Mouse (Mus musculus) forebrain, embryonic 11.5 days (tissue): ENCODE data around the gene 4931428F04Rik. TPM values are rescaled to one million over a fixed set of nuclear protein-coding genes. Genes with fewer than 3 reads are reported as not detected.

ENCODE experiments used
- ATAC-seq: fragments of 200-750 bp; cut with Nextera tagmentation; replicated peaks from 2 replicates; pipeline ENCODE4 v1.8.0; 2017; ENCODE audit warnings: moderate TSS enrichment; ENCODE audit not compliant: low FRiP score
- DNase-seq: peaks from one replicate; pipeline ENCODE4 v3.0.0-alpha.2; 2017; ENCODE audit warnings: low spot score
- H3K27ac ChIP-seq: fragments of 300-500 bp; sonication (generic); 2 replicates; pipeline ENCODE4 v1.5.1; 2014; ENCODE audit warnings: low read depth, low read length
- H3K27me3 ChIP-seq: fragments of 300-500 bp; sonication (generic); 2 replicates; pipeline ENCODE4 v1.6.1; 2014; ENCODE audit warnings: mild to moderate bottlenecking, low read length, mixed read lengths; ENCODE audit not compliant: control insufficient read depth, insufficient read depth
- H3K36me3 ChIP-seq: fragments of 300-500 bp; sonication (generic); 2 replicates; pipeline ENCODE4 v1.6.1; 2014; ENCODE audit warnings: mild to moderate bottlenecking, low read length, moderate library complexity, mixed read lengths; ENCODE audit not compliant: control insufficient read depth, insufficient read depth
- H3K4me1 ChIP-seq: fragments of 300-500 bp; sonication (generic); replicated peaks from 2 replicates; pipeline ENCODE4 v1.6.1; 2014; ENCODE audit warnings: low read length, mixed read lengths; ENCODE audit not compliant: control insufficient read depth, insufficient read depth
- H3K4me2 ChIP-seq: fragments of 300-500 bp; sonication (generic); 2 replicates; pipeline ENCODE4 v1.6.1; 2014; ENCODE audit warnings: low read depth, mild to moderate bottlenecking, low read length, moderate library complexity, mixed read lengths; ENCODE audit not compliant: severe bottlenecking
- H3K4me3 ChIP-seq: fragments of 300-500 bp; sonication (generic); 2 replicates; pipeline ENCODE4 v1.5.1; 2014; ENCODE audit warnings: low read depth, low read length
- H3K9ac ChIP-seq: fragments of 300-500 bp; sonication (generic); 2 replicates; pipeline ENCODE4 v1.6.1; 2014; ENCODE audit warnings: low read length
- H3K9me3 ChIP-seq: fragments of 300-500 bp; sonication (generic); 2 replicates; pipeline ENCODE4 v1.6.1; 2016; ENCODE audit warnings: low read length, mixed read lengths; ENCODE audit not compliant: control insufficient read depth
- WGBS: fragments of 180-500 bp; shearing (Covaris S2); extraction: QIAGEN DNeasy Blood & Tissue Kit; methylation state at CpG from one replicate; pipeline ENCODE4 v1.1.7; 2014; 5-methylcytosine and 5-hydroxymethylcytosine counted together
- polyA plus RNA-seq: library from polyadenylated mRNA; unstranded; fragments of >200 nt; fragmentation: Nextera tagmentation; extraction: Ambion mirVana; gene quantifications from 2 replicates; pipeline ENCODE4 v1.2.1, GENCODE M21; 2014

Gene 4931428F04Rik
- polyA plus RNA-seq, 1 experiment from 2014 or later, result 23.4 TPM

DNA sequence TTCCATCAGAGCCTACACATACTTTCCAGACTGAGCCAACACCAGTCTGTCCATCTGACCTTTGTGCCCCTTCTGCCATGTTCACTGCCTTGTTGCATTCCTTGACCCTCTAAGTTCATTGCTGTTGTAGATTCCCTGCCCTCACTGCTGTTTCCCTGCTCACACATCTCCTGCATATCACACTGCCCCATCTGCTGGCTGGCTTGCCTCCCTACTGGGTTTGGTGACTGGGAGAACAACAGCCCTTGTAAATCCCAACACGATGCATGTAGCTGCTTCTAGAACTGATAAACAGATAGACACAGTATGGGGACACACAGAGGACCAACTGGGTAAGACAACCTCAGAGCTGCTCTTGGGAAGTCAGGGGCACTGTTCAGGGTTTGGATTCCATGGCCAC lies 22.1 kb upstream of the 4931428F04Rik start:
- H3K9me3 ChIP-seq, result no peaks in the 10 kb centered on the region
- H3K4me2 ChIP-seq, result no peak overlapping the region
- no peaks in the 10 kb centered on the region for H3K4me1 ChIP-seq
- ATAC-seq, result no peak
- 90% methylated on average over 1 of the region's 1 CpGs for WGBS
- DNase-seq, result no peak
- peaks cover 3% of the 10 kb centered on the region for H3K36me3 ChIP-seq
- no peak overlapping the region for H3K4me3 ChIP-seq
- no peak overlapping the region for H3K9ac ChIP-seq
- no peak overlapping the region for H3K27ac ChIP-seq
- no peaks in the 10 kb centered on the region for H3K27me3 ChIP-seq

DNA sequence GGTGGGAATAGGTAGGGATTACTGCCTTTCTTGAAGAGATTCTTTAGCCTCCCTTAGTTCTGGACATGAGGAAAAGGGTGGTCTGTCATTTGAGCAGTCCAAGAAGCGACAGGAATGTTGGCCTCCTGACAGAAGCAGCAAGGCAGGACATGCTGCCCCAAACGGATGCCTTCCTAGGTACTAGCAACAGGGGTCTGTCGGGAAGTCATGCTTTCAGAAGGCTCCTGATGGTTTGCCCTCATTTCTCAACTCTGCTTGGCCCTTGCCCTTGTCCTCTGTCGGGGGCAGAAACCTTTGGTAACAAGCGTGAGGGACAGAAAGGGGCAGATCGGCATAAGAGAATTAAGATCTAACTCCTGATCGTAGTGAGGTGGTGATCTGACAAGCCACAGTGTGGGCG lies 20.5 kb upstream of the 4931428F04Rik start:
- Histone ChIP-seq H3K36me3 (peaks cover 5% of the 10 kb centered on the region), H3K27me3 (no peaks in the 10 kb centered on the region), H3K9me3 (no peaks in the 10 kb centered on the region), H3K27ac (no peak overlapping the region), H3K9ac (no peak overlapping the region), H3K4me3 (no peak overlapping the region), H3K4me1 (peaks cover 5% of the 10 kb centered on the region), H3K4me2 (no peak overlapping the region)
- DNase-seq, result no peak
- ATAC-seq, result no peak
- WGBS, result 82% methylated on average over 8 of the region's 8 CpGs

- DNase-seq, result no peak
- peaks cover 5% of the 10 kb centered on the region for H3K4me1 ChIP-seq
- H3K27me3 ChIP-seq, result no peaks in the 10 kb centered on the region
- no peak overlapping the region for H3K4me2 ChIP-seq
- no peaks in the 10 kb centered on the region for H3K9me3 ChIP-seq
- H3K27ac ChIP-seq, result no peak overlapping the region
- H3K4me3 ChIP-seq, result no peak overlapping the region
- H3K9ac ChIP-seq, result no peak overlapping the region
- WGBS, result 77% methylated on average over 15 of the region's 15 CpGs
- no peak for ATAC-seq
- peaks cover 5% of the 10 kb centered on the region for H3K36me3 ChIP-seq
These were observed 19.6 kb upstream of the 4931428F04Rik start for GRCm38 (mm10) chr8:105309142-105309847.

DNA sequence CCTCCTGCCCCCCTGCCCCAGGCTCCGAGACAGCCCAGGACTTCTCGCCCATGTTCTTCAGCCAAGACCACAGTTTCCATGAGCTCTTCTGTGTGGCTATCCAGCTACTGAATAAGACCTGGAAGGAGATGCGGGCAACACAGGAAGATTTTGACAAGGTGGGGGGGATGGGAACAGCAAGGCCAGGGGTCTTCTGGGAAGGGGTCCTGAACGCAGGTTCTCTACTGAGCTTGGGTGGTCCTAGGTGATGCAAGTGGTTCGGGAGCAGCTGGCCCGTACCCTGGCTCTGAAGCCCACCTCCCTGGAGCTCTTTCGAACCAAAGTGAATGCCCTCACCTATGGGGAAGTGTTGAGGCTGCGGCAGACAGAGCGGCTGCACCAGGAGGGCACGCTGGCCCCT lies 18.8 kb upstream of the 4931428F04Rik start:
- peaks cover 5% of the 10 kb centered on the region for H3K36me3 ChIP-seq
- no peaks in the 10 kb centered on the region for H3K9me3 ChIP-seq
- no peak overlapping the region for H3K4me3 ChIP-seq
- ATAC-seq (no peak), DNase-seq (no peak)
- no peak overlapping the region for H3K9ac ChIP-seq
- no peak overlapping the region for H3K4me2 ChIP-seq
- H3K27ac ChIP-seq, result no peak overlapping the region
- peaks cover 5% of the 10 kb centered on the region for H3K4me1 ChIP-seq
- H3K27me3 ChIP-seq, result no peaks in the 10 kb centered on the region
- 96% methylated on average over 10 of the region's 10 CpGs for WGBS

DNA sequence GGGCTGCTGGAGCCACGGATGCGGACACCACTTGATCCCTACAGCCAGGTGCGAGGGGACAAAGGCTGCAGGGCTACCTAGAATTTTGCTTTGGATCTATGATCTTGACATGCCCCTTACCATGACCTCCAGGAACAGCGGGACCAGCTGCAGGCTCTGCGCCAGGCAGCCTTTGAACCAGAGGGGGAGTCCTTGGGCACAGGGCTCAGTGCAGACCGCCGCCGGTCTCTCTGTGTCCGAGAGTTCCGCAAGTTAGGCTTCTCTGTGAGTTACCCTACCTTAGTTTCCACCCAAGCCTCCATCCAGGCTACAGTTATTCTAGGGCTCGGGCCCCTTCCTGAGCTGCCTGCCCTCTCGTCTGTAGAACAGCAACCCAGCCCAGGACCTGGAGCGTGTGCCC lies 18.0 kb upstream of the 4931428F04Rik start:
- H3K27ac ChIP-seq, result no peak overlapping the region
- no peak overlapping the region for H3K4me3 ChIP-seq
- H3K4me2 ChIP-seq, result no peak overlapping the region
- H3K4me1 ChIP-seq, result peaks cover 5% of the 10 kb centered on the region
- no peaks in the 10 kb centered on the region for H3K9me3 ChIP-seq
- DNase-seq (no peak), ATAC-seq (no peak)
- 94% methylated on average over 13 of the region's 13 CpGs for WGBS
- no peaks in the 10 kb centered on the region for H3K27me3 ChIP-seq
- H3K9ac ChIP-seq, result no peak overlapping the region
- peaks cover 5% of the 10 kb centered on the region for H3K36me3 ChIP-seq

DNA sequence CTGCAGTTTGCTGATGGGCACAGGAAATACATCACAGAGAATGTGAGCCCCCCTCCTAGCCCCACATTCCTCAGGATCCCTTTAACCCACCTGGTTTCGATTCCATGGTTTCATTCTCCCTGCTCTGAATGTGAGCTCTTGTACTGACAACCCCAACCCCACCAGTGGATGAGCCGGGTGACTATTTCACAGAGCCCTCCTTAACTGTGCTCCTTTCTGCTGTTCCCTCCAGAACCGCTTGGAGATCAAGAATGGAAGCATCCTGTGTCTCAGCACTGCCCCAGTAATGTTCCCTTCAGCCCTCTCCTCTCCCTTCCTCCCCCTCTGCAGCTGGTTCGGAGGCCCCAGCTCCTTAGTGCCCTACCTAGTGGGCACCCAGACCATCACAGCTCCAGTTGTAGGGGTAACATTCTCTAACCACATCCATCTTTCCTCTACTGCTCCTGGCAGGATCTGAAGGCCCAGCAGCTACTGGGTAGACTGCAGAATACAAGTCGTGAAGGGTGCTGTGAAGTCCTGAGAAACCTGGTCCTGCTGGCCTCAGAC lies 16.6 kb upstream of the 4931428F04Rik start:
- Histone ChIP-seq H3K4me1 (peaks cover 5% of the 10 kb centered on the region), H3K36me3 (peaks cover 12% of the 10 kb centered on the region), H3K9me3 (no peaks in the 10 kb centered on the region), H3K4me2 (peak overlapping the region; percentile 33; the same call in 1 of the 2 replicates), H3K27me3 (no peaks in the 10 kb centered on the region), H3K4me3 (no peak overlapping the region), H3K9ac (no peak overlapping the region), H3K27ac (no peak overlapping the region)
- WGBS, result 60% methylated on average over 5 of the region's 5 CpGs
- DNase-seq (no peak), ATAC-seq (peak; percentile 16; the same call in 1 of the 2 replicates)

GRCm38 (mm10) chr8:105305211-105306145 lies 15.8 kb upstream of the 4931428F04Rik start, which contains the start of gene Elmo3:
TSS of gene Elmo3 (plus strand) at chr8:105305601.
- no peak within 1 kb of the TSS for H3K27ac ChIP-seq
- 7% methylated on average over 28 of the region's 30 CpGs for WGBS

DNA sequence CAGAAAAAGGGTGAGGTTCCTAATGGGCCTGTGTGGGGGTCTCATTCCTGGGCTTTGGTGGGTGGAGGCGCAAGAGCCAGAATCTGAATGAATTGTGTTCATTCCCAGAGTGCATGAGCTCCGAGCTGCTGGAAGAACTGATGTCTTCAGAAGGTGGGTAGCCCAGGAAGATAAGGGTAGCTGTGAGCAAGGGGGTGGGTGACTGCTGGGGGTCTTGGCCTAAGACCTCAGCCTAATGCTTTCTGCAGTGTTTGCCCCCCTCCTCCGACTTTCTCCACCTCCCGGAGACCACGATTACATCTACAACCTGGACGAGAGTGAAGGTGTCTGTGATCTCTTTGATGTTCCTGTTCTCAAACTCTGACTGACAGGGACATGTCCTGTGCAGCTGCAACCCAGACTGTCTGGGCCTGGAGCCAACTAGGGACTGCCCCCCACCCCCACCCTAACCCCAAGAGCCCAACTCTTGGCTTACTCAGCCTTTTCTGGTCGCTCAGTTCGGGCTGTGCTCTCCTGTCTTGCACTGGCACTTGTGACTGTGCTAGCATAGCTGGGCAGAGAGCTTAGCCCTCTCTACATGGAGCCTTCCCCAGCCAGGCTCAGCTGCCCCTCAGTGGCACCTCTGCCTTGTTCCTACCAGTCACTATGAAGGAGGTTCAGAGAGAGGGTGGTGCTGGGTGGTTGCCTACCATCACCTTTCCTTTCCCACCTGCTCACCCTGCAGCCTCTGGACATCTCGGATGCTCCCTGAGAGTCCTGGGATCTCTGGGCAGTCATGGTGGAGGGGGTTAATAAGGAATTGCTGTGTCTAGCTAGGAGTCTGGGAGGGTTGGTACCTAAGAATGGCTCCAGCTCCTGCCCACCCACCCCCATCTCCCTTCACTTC lies 14.9 kb upstream of the 4931428F04Rik start:
- Histone ChIP-seq H3K27ac (no peak overlapping the region), H3K4me1 (peaks cover 5% of the 10 kb centered on the region), H3K36me3 (peaks cover 21% of the 10 kb centered on the region), H3K9ac (no peak overlapping the region), H3K4me2 (no peak overlapping the region), H3K27me3 (no peaks in the 10 kb centered on the region), H3K9me3 (no peaks in the 10 kb centered on the region), H3K4me3 (no peak overlapping the region)
- DNase-seq (peak; percentile 52), ATAC-seq (no peak)
- WGBS, result 83% methylated on average over 9 of the region's 9 CpGs

More at GRCm38 (mm10) chr8:105305211-105306145, 15.8 kb upstream of the 4931428F04Rik start, which contains the start of gene Elmo3:
- Histone ChIP-seq H3K9ac (peak within 1 kb of the TSS; percentile 39; the same call in 1 of the 2 replicates), H3K9me3 (no peaks in the 10 kb centered on the region), H3K4me3 (no peak within 1 kb of the TSS), H3K4me1 (peaks cover 5% of the 10 kb centered on the region), H3K27me3 (no peaks in the 10 kb centered on the region), H3K36me3 (peaks cover 17% of the 10 kb centered on the region), H3K4me2 (peak within 1 kb of the TSS; percentile 33)
- DNase-seq (peak; percentile 69), ATAC-seq (peak; percentile 60)
